Mouse (Mus musculus) naive thymus-derived CD4-positive, alpha-beta T cell, adult 2 months (primary cell): Measurements from ENCODE around the gene Pde8b.
A peak's percentile ranks its signal among the peaks of the same experiment; 100 is the strongest.

ENCODE experiments used
- DNase-seq: peaks from one replicate; pipeline ENCODE4 v3.0.0-alpha.2; 2011; ENCODE audit warnings: low read depth

Pde8b gene

GRCm38 (mm10) chr13:95081082-95081481 lies 169.1 kb downstream of the Pde8b start:
- DNase-seq, result no peak

- DNase-seq, result no peak
These were observed 171.6 kb downstream of the Pde8b start for GRCm38 (mm10) chr13:95078492-95078891.

- no peak for DNase-seq
These were observed 172.4 kb downstream of the Pde8b start for GRCm38 (mm10) chr13:95077688-95078087.

- no peak for DNase-seq
These were observed 174.0 kb downstream of the Pde8b start for GRCm38 (mm10) chr13:95076142-95076541.

DNA sequence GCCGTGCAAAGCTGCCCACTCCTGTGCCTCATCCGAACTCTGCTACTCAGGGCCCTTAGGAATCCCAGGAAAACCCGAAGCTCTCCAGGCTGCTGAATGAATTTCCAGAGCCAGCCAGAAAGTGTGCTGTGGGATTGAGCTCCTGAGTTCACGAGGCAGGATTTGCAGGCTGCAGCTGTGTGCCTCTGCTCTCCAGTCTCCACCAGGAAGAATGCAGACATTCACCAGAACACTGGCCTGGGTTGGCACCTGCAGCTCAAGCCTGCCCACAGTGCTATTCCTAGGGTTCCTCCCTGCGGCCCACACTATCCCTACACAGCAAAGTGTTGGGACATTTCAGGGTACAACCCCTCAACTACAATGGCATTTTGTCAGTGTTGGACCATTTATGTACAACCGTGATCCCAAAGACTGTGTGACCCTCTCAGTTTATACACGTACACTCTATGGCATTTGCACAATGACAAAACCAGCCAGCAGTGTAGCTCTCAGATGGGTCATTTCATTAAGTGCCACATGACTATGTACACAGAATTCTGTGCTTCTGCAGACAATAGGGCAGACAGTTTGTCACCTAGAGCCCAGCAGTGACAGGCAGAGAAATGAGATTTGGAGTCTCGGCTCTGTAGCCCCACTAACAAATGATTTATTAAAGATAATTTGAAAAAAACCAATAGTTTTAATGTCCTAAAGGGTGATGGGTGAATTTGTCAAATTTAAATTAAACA lies 176.5 kb downstream of the Pde8b start:
- DNase-seq, result no peak

DNA sequence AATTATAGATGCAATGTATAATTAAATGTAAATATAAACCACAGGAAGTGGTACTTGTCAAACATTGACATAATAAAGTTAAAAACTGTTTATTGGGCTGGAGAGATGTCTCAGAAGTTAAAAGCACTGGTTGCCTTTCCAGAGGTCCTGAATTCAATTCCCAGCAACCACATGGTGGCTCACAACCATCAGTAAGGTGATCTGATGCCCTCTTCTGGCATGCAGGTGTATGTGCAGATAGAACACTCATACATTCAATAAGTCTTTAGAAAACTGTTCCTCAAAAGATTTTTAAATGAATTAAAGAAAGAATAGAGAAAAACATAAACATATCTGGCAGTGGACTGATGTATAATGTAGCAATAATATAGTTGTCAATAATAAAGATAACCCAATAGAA lies 179.9 kb downstream of the Pde8b start:
- DNase-seq, result no peak

- DNase-seq, result no peak
These were observed 182.3 kb downstream of the Pde8b start for GRCm38 (mm10) chr13:95067854-95068253.

DNA sequence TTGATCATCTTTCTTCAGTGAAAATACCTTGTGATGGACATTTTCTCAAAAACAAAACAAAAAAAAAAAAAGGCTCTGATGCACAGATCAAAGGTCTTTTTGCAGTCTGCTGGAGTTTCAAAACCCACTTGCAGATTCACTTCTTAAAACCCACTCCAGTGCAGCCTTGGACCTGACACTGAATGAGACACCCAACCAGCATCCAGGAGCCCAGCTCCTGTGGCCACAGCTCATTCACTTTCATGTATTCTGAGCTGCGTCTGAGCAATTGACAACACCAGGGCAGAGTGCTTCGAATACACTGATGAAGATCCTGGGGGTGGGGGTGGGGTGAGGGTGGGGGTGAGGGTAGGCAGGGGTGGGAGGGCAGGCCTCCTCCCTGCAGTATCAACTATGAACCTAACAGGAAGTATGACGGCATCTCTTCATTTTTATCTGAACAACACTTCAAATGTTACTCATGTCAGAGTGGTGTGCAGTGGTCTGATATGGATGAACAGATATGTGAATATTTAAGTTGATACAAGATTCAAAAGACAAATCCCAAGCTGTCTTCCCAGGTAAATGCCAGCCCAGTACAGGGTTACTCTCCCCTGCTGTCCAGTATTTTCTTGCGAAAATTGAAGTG lies 186.6 kb downstream of the Pde8b start:
- peak; percentile 36 for DNase-seq

DNA sequence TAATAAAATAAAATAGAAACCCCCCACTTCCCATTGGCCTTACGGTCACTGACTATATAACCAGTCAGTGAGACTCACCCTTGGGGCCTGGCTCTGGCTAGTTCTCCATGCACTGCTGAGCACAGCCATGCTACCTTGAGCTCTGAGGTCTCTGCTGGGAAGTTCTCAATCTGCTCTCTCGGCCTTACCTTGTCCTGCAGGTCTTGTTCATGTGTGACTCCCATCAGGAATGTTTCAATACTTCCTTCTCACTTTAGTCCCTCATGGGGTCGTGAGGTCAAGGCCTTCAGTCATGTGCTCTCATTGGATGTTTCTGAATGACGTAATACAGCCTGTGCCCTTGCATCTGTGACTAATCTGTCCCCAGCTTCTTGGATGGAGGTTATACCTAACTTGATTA lies 191.3 kb downstream of the Pde8b start:
- DNase-seq, result no peak

DNA sequence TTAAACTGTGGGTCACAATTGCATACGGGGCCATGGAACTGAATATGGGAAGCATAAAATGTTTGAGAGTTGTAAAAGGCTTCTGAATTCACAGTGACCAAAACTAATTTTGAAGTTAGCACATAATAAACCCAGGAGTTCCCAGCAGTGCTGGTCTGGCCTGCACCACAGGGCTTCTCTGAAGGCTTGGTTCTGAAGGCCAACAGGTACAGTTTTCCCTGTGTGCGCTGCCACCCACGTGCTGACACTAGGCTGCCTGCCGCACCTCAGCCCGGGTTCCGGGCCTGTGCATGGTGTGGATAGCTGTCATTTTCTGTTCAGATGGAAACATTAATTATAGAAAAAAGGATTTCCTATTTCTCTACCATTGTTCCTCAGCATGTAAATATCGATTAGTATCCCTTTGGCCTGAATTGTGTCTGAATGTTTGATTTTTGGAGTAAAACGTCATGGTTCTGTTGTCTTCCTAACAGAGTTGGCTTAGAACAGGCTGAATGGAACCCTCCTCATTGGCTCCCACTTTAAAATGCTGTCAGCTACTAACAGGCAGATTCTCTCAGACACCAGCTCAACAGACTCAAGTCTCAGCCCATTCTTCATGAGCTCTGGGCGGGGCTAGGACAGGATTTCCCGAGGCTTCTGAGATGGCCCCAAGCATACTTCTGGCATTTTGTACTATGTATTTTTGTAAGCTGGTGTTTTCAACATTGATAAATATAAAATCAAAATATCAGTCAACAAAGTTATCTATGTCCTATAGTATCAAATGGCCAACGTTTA lies 193.4 kb downstream of the Pde8b start:
- no peak for DNase-seq

DNA sequence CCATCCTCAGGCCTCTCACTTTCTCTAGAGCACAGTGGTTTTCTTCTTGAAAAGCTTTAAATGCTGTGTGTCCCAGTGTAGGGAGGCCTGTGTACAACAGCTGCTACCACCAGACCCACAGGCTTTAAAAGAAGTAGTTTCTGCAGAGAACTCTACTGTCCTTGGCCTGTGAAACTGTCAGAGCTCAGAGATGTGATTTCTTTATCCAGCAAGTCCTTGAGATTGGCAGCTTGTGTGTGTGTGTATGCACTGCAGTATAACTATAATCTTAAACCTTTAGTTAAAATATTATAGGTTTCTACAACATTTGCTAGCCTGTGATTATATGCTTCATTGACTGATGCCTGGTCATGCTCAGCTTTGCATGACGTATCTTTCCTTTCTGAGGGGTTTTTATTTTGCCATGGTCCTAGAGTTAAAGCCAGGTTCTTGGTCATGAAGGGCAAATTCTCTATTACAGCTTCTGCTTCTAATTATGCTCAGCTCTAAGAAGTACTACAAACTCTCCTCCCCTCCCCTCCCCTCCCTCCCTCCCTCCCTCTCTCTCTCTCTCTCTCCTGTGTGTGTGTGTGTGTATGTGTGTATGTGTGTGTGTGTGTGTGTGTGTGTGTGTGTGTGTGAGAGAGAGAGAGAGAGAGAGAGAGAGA lies 194.3 kb downstream of the Pde8b start:
- DNase-seq, result no peak

- no peak for DNase-seq
These were observed 197.7 kb downstream of the Pde8b start for GRCm38 (mm10) chr13:95052421-95052820.

GRCm38 (mm10) chr13:95050398-95050797 lies 199.7 kb downstream of the Pde8b start:
- no peak for DNase-seq

GRCm38 (mm10) chr13:95044108-95044507 lies 206.0 kb downstream of the Pde8b start:
- no peak for DNase-seq

DNA sequence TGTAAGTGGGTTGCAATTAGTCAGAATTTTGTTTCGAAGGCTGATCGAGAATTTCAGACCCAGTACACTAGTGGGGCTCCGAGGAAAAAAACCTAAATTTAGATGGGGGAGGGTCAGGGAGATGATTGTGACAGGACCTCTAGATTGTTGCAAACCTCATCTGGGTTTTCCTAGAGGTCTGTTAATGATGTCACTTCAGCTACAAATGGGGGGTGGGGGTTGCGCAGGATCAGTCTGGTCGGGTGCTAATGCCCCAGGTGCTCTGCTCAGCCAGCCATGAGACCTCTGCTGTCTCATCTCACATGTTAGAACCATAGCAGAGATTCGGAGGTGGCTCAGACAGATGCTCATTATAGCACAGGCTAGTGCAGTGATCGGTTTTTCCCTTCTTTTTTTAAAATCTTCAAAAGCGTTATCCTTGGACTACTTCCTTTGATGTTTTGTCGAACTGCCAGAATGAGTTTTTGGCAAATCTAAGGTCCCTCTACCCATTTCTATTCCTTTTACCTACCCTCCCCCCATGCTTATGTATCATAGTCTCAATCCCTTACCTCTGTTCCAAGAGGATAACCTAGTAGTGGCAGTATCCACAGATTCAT lies 209.9 kb downstream of the Pde8b start:
- DNase-seq, result no peak

- no peak for DNase-seq
These were observed 211.9 kb downstream of the Pde8b start for GRCm38 (mm10) chr13:95038200-95038599.

DNA sequence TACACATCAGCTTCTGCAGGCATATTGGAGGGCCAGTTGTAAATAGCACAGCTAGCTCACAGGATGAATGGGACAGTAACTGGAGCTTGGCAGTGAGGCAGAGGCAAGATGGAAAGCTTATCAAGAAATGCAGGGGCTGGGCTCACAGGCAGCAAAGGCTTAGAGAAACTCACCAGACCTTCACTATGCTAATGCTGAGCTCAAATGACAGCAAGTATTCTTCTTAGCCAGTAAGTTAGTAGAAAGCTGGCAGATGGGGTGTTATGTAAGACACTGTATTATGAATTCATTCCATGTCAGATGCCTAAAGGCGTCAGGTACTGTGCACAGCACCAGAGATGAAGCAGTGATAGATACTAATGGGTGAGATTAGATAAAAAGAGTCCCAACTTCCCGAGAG lies 215.4 kb downstream of the Pde8b start:
- no peak for DNase-seq

DNA sequence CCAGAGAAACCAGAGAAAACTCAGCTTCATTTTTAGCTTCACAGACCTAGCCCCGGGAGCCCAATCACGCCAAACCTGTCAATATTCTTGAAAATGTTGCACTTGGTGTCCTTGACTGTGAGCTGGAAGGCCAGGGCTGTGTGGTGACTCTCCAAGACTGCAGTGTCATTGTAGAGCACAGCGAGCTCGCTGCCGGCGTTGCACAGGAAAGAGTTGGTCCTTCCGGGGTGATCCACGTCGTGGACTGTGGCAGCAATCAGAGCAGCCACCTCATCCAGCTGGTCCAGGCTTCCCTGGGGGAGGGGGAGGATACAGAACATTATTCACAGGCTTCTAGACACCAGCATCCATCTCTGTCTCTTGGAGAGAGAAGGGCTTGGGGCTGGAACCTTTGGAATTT lies 216.0 kb downstream of the Pde8b start:
- no peak for DNase-seq

- DNase-seq, result no peak
These were observed 217.2 kb downstream of the Pde8b start for GRCm38 (mm10) chr13:95032973-95033372.

GRCm38 (mm10) chr13:95032127-95032831 lies 217.9 kb downstream of the Pde8b start:
- no peak for DNase-seq

DNA sequence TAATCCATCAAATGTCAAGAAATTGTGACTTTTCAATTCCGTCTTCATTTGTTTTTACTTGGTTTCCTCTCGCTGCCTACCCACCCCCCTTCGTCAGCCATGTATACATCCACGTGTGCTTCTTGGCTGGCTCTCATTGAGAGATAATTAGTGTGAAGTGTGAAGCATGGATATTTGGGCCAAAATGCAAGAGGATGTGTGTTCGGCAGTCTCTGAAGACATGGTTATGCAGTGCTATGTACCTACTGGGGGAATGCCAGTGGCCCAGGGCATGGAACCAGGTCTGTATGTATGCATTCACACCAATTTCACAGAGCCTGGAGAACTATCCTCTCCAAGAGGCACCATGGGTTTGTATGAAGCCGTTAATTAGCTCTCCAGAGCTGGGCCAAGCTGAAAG lies 219.3 kb downstream of the Pde8b start:
- no peak for DNase-seq

DNA sequence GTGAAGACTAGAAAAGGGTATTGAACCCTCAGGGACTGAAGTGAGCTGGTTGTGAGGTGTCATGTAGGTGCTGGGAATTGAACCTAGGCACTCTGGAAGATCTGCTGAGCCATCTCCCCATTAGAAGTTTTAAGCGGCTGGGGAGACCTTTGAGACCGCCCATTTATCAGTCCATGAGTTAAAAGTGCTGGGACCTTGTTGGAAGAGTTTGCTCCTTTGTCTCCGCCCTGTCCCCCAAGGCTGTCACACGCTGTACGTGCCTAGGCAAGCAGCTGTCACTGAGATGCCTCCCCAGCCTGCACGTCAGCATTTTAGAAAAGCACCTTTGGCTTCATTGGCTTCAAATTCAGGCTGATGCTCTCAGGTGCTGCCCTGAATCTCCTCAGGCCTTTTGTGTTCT lies 229.9 kb downstream of the Pde8b start:
- no peak for DNase-seq
